Mouse (Mus musculus): ENCODE data around the gene Fntb. TPM values are rescaled to one million over a fixed set of nuclear protein-coding genes. Genes with fewer than 3 reads are reported as not detected.

Gene Fntb
- polyA plus RNA-seq, 1 experiment, result 23.8 TPM

GRCm38 (mm10) chr12:76912193-76912592 lies 146.8 kb downstream of the Fntb start:
- H3K36me3 ChIP-seq (ENCODE audit: control insufficient read depth, insufficient read depth), result peaks cover 4% of the 10 kb centered on the region
- H3ac ChIP-seq (ENCODE audit: control insufficient read depth, insufficient read length), result no peak overlapping the region
- peak in 1 of 3 experiments; percentile 37 for TF ChIP-seq MYOD1 (IDR thresholded peaks at IDR 0.05; ENCODE audit: control insufficient read depth in 1 of 3, insufficient read length in 2 of 3, low read depth in 2 of 3)
- no peak for TF ChIP-seq USF1 (IDR thresholded peaks at IDR 0.05; ENCODE audit: low read depth)
- TF ChIP-seq MYOG (IDR thresholded peaks at IDR 0.05; ENCODE audit: control insufficient read depth in 1 of 3, insufficient read depth in 1 of 3, insufficient read length in 2 of 3, low read depth in 2 of 3), result peak in 1 of 3 experiments; percentile 16

GRCm38 (mm10) chr12:76916163-76916562 lies 150.8 kb downstream of the Fntb start:
- H3K4me3 ChIP-seq, result no peak overlapping the region
- no peak for TF ChIP-seq TCF12 (IDR thresholded peaks at IDR 0.05; ENCODE audit: insufficient read depth, poor library complexity, severe bottlenecking)
- TF ChIP-seq MYOG (IDR thresholded peaks at IDR 0.05; ENCODE audit: control insufficient read depth in 1 of 3, insufficient read depth in 1 of 3, insufficient read length in 2 of 3, low read depth in 2 of 3), result no peak
- no peak for TF ChIP-seq TCF3 (IDR thresholded peaks at IDR 0.05; ENCODE audit: insufficient read length, low read depth)
- no peak for TF ChIP-seq CEBPB (IDR thresholded peaks at IDR 0.05; ENCODE audit: insufficient read depth, poor library complexity, severe bottlenecking)
- no peak for TF ChIP-seq POLR2AphosphoS2 (IDR thresholded peaks at IDR 0.05; ENCODE audit: insufficient read length, low read depth)

More at GRCm38 (mm10) chr12:76912193-76912592, 146.8 kb downstream of the Fntb start:
- no peaks in the 10 kb centered on the region for H3K27me3 ChIP-seq (ENCODE audit: control insufficient read depth, insufficient read depth, insufficient read length)
- no peak overlapping the region for H3K4me2 ChIP-seq (ENCODE audit: low read depth)
- no peak overlapping the region for H3K4me3 ChIP-seq
- no peaks in the 10 kb centered on the region for H3K79me2 ChIP-seq (ENCODE audit: control insufficient read depth, insufficient read depth)

DNA sequence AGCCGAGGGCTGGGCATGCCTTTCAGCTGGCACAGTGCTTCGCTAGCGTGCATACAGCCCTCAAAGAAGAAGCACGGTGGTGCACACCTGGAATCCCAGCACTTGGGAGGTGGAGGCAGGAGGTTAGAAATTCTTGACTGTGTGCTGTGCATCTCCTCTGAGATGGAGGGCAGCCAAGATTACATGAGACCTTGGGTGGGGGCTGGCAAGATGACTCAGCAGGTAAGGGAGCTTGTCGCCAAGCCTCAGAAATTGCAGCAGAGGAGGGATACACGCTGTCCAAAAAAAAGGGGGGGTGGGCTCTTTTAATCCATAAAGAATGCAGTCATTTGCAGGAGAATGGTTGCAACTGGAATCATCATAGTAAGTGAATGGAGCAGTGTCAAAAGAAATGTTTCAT lies 152.7 kb downstream of the Fntb start:
- no peak overlapping the region for H3K4me3 ChIP-seq
- no peak overlapping the region for H3ac ChIP-seq (ENCODE audit: control insufficient read depth, insufficient read length)
- no peak overlapping the region for H3K4me2 ChIP-seq (ENCODE audit: low read depth)
- H3K79me2 ChIP-seq (ENCODE audit: control insufficient read depth, insufficient read depth), result no peaks in the 10 kb centered on the region
- TF ChIP-seq POLR2A (IDR thresholded peaks at IDR 0.05; ENCODE audit: insufficient read length, low read depth) (no peak), TCF3 (IDR thresholded peaks at IDR 0.05; ENCODE audit: insufficient read length, low read depth) (no peak), MAX (IDR thresholded peaks at IDR 0.05; ENCODE audit: low read depth) (no peak), POLR2AphosphoS2 (IDR thresholded peaks at IDR 0.05; ENCODE audit: insufficient read length, low read depth) (no peak), USF1 (IDR thresholded peaks at IDR 0.05; ENCODE audit: low read depth) (no peak), MYOD1 (IDR thresholded peaks at IDR 0.05; ENCODE audit: control insufficient read depth in 1 of 3, insufficient read length in 2 of 3, low read depth in 2 of 3) (no peak), TCF12 (IDR thresholded peaks at IDR 0.05; ENCODE audit: insufficient read depth, poor library complexity, severe bottlenecking) (no peak), REST (IDR thresholded peaks at IDR 0.05; ENCODE audit: insufficient read depth, insufficient read length) (no peak)
- no peaks in the 10 kb centered on the region for H3K36me3 ChIP-seq (ENCODE audit: control insufficient read depth, insufficient read depth)
- H3K27me3 ChIP-seq (ENCODE audit: control insufficient read depth, insufficient read depth, insufficient read length), result no peaks in the 10 kb centered on the region

More at GRCm38 (mm10) chr12:76916163-76916562, 150.8 kb downstream of the Fntb start:
- H3K27me3 ChIP-seq (ENCODE audit: control insufficient read depth, insufficient read depth, insufficient read length), result no peaks in the 10 kb centered on the region
- no peak overlapping the region for H3ac ChIP-seq (ENCODE audit: control insufficient read depth, insufficient read length)
- H3K36me3 ChIP-seq (ENCODE audit: control insufficient read depth, insufficient read depth), result peaks cover 4% of the 10 kb centered on the region
- no peaks in the 10 kb centered on the region for H3K79me2 ChIP-seq (ENCODE audit: control insufficient read depth, insufficient read depth)
- H3K4me2 ChIP-seq (ENCODE audit: low read depth), result no peak overlapping the region

DNA sequence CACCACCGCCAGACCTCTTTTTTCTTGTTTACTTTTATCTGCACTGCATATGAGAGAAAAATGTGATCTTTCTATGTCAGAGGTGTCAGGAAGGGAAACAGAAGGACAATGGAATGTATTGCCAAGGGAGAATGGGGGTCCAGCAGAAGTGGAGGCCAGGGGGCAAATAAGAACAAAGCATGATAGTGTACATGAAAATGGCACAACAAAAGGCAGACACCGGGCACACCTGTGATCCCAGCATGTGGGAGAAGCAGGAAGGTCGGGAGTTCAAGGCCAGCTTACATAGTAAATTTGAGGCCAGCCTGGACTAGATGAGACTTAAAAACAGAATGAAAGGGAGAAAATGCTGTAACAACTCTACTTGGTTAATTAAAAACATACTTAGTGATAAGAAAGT lies 153.5 kb downstream of the Fntb start:
- no peaks in the 10 kb centered on the region for H3K36me3 ChIP-seq (ENCODE audit: control insufficient read depth, insufficient read depth)
- H3K79me2 ChIP-seq (ENCODE audit: control insufficient read depth, insufficient read depth), result no peaks in the 10 kb centered on the region
- no peak overlapping the region for H3K4me2 ChIP-seq (ENCODE audit: low read depth)
- H3ac ChIP-seq (ENCODE audit: control insufficient read depth, insufficient read length), result no peak overlapping the region
- TF ChIP-seq SRF (IDR thresholded peaks at IDR 0.05; ENCODE audit: control insufficient read depth, insufficient read length, low read depth) (no peak), MYOD1 (IDR thresholded peaks at IDR 0.05; ENCODE audit: control insufficient read depth in 1 of 3, insufficient read length in 2 of 3, low read depth in 2 of 3) (no peak), MAX (IDR thresholded peaks at IDR 0.05; ENCODE audit: low read depth) (no peak), POLR2AphosphoS2 (IDR thresholded peaks at IDR 0.05; ENCODE audit: insufficient read length, low read depth) (no peak), TCF3 (IDR thresholded peaks at IDR 0.05; ENCODE audit: insufficient read length, low read depth) (no peak), REST (IDR thresholded peaks at IDR 0.05; ENCODE audit: insufficient read depth, insufficient read length) (no peak), MYOG (IDR thresholded peaks at IDR 0.05; ENCODE audit: control insufficient read depth in 1 of 3, insufficient read depth in 1 of 3, insufficient read length in 2 of 3, low read depth in 2 of 3) (no peak), TCF12 (IDR thresholded peaks at IDR 0.05; ENCODE audit: insufficient read depth, poor library complexity, severe bottlenecking) (no peak), CEBPB (IDR thresholded peaks at IDR 0.05; ENCODE audit: insufficient read depth, poor library complexity, severe bottlenecking) (no peak)
- no peak overlapping the region for H3K4me3 ChIP-seq
- H3K27me3 ChIP-seq (ENCODE audit: control insufficient read depth, insufficient read depth, insufficient read length), result no peaks in the 10 kb centered on the region

GRCm38 (mm10) chr12:76920398-76920797 lies 155.0 kb downstream of the Fntb start:
- H3ac ChIP-seq (ENCODE audit: control insufficient read depth, insufficient read length), result no peak overlapping the region
- H3K4me2 ChIP-seq (ENCODE audit: low read depth), result no peak overlapping the region
- TF ChIP-seq REST (IDR thresholded peaks at IDR 0.05; ENCODE audit: insufficient read depth, insufficient read length), result no peak
- TF ChIP-seq TCF12 (IDR thresholded peaks at IDR 0.05; ENCODE audit: insufficient read depth, poor library complexity, severe bottlenecking), result no peak
- no peak for TF ChIP-seq MAX (IDR thresholded peaks at IDR 0.05; ENCODE audit: low read depth)
- no peaks in the 10 kb centered on the region for H3K27me3 ChIP-seq (ENCODE audit: control insufficient read depth, insufficient read depth, insufficient read length)
- H3K4me3 ChIP-seq, result no peak overlapping the region
- H3K79me2 ChIP-seq (ENCODE audit: control insufficient read depth, insufficient read depth), result no peaks in the 10 kb centered on the region
- H3K36me3 ChIP-seq (ENCODE audit: control insufficient read depth, insufficient read depth), result no peaks in the 10 kb centered on the region

DNA sequence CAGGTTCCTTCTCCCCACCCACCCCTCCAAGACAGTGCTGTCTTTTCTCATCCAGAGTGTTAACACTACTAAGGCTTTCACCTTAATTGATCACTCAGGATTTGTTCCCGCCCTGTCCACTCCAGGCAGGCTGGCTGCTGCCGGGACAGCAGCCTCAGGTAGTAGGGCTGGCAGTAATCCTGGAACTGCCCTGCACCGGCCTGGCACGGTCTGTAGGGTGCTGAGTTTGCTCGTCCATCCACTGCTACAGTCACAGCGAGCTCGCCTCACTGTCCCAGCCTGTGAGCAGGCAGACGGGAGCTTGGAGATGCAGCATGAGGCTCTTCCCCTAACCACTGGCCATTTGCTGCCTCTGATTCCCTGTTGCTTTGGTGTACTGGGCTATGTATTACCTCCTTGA lies 155.6 kb downstream of the Fntb start:
- H3K4me2 ChIP-seq (ENCODE audit: low read depth), result no peak overlapping the region
- no peaks in the 10 kb centered on the region for H3K27me3 ChIP-seq (ENCODE audit: control insufficient read depth, insufficient read depth, insufficient read length)
- no peak overlapping the region for H3K4me3 ChIP-seq
- no peaks in the 10 kb centered on the region for H3K79me2 ChIP-seq (ENCODE audit: control insufficient read depth, insufficient read depth)
- H3K36me3 ChIP-seq (ENCODE audit: control insufficient read depth, insufficient read depth), result no peaks in the 10 kb centered on the region
- TF ChIP-seq TCF12 (IDR thresholded peaks at IDR 0.05; ENCODE audit: insufficient read depth, poor library complexity, severe bottlenecking), result no peak
- no peak for TF ChIP-seq USF1 (IDR thresholded peaks at IDR 0.05; ENCODE audit: low read depth)
- no peak for TF ChIP-seq TCF3 (IDR thresholded peaks at IDR 0.05; ENCODE audit: insufficient read length, low read depth)
- TF ChIP-seq MYOG (IDR thresholded peaks at IDR 0.05; ENCODE audit: control insufficient read depth in 1 of 3, insufficient read depth in 1 of 3, insufficient read length in 2 of 3, low read depth in 2 of 3), result no peak
- TF ChIP-seq POLR2A (IDR thresholded peaks at IDR 0.05; ENCODE audit: insufficient read length, low read depth), result no peak
- TF ChIP-seq POLR2AphosphoS2 (IDR thresholded peaks at IDR 0.05; ENCODE audit: insufficient read length, low read depth), result no peak
- no peak for TF ChIP-seq E2F4 (IDR thresholded peaks at IDR 0.05; ENCODE audit: insufficient read depth)
- TF ChIP-seq CEBPB (IDR thresholded peaks at IDR 0.05; ENCODE audit: insufficient read depth, poor library complexity, severe bottlenecking), result no peak
- no peak for TF ChIP-seq MAX (IDR thresholded peaks at IDR 0.05; ENCODE audit: low read depth)
- TF ChIP-seq SRF (IDR thresholded peaks at IDR 0.05; ENCODE audit: control insufficient read depth, insufficient read length, low read depth), result no peak
- no peak for TF ChIP-seq MYOD1 (IDR thresholded peaks at IDR 0.05; ENCODE audit: control insufficient read depth in 1 of 3, insufficient read length in 2 of 3, low read depth in 2 of 3)
- TF ChIP-seq REST (IDR thresholded peaks at IDR 0.05; ENCODE audit: insufficient read depth, insufficient read length), result no peak
- H3ac ChIP-seq (ENCODE audit: control insufficient read depth, insufficient read length), result no peak overlapping the region

All from myocyte (in vitro differentiated cells).